Mouse (Mus musculus): ENCODE data around the gene Irgq.

Gene Irgq

GRCm38 (mm10) chr7:24546634-24547389, 16.3 kb downstream of the Irgq start:
- peak; percentile 99 for DNase-seq (ENCODE audit: low spot score)

- DNase-seq (ENCODE audit: low spot score), result no peak
These were observed 17.1 kb downstream of the Irgq start for GRCm38 (mm10) chr7:24547534-24548036.

- no peak for DNase-seq (ENCODE audit: low spot score)
These were observed 21.7 kb downstream of the Irgq start for GRCm38 (mm10) chr7:24551985-24552759.

DNA sequence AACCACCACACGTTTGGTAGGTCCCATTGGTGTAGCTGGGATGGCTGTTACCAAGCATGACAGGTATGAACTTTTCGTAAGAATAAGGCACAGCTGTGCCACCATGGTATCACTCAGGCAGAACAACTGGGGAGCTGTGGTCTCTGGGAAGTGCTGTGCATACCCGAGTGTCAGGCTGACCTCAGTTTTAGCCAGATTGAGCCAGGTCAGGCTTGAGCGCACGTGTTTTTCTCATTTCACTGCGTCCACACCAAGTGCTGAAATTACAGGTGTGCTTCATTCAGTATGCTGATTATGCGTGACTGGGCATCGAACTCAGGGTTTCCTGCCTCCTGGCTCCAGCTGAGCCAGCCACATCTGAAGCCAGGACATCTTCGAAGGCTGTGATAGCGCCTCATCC, 25.3 kb downstream of the Irgq start:
- no peak for DNase-seq (ENCODE audit: low spot score)

- DNase-seq (ENCODE audit: low spot score), result no peak
These were observed 31.0 kb downstream of the Irgq start for GRCm38 (mm10) chr7:24561450-24561849.

- DNase-seq (ENCODE audit: low spot score), result no peak
These were observed 32.8 kb downstream of the Irgq start for GRCm38 (mm10) chr7:24563191-24563836.

DNA sequence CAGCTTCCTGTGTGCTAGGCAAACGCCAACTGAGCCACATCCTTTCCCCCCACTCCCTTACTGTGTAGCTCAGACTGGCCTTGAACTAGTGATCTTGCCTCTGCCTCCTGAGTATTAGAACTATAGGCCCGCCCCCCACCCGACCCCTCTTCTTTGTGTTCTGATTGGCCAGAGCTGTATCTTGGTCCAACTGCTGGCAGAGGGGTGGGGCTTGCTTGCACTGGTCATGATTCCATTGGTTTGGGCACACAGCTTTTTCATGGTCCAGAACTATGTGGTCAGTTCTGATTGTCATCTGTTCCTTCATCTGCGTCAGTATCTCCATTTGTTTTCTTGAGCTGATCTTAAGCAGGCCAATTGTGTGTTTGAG, 33.3 kb downstream of the Irgq start:
- DNase-seq (ENCODE audit: low spot score), result no peak

DNA sequence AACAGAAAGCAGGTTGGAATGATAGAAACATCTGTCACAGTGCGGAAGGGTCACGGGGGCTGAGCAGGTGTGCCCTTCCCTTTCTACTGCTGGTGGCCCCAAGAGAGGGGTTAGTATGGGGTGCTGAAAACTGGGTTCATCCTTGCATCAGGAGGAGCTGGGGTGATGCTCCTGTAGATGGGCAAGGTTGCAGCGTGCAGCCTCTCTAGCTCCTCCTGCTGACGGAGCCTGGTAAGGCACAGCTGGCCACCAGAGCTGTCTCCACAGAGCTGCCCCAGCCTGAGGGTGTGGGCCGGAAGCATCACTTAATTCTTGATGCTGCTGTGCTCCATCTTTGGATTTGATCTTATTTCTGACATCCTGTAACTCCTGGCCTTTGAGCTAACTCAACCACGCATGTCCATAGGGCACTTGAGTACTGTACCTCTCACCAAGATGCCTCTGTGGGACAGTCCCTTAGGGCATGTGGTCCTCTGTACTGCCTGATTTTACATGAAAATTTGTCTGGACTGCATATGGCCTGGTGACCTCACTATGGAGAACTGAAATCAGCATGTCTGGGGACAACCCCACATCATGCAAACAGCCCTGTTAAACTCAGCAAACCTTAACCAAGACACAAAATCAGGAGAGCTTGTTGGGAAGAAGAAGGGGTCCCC, 34.2 kb downstream of the Irgq start:
- DNase-seq (ENCODE audit: low spot score), result peak; percentile 69

DNA sequence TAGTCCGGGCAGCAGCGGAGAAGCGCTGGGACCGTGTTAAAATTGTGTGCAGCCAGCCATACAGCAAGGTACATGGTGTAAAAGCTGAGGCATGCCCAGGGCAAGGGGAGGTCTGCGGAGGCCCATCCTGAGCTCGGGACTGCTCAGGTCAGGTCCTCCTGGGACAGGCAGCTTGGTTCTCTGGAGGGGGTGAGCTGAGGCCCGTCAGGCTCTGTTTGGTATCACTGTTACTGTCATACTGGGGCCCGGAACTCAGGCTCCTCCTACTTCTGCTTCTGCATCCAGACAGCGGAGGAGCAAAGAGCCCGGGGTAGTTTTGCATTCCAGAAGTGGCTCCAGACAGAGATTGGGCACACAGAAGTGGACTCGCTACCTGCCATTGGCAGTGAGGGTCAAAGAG, 35.1 kb downstream of the Irgq start:
- no peak for DNase-seq (ENCODE audit: low spot score)

GRCm38 (mm10) chr7:24566206-24566605, 35.7 kb downstream of the Irgq start:
- no peak for DNase-seq (ENCODE audit: low spot score)

GRCm38 (mm10) chr7:24568512-24568911, 38.0 kb downstream of the Irgq start:
- DNase-seq (ENCODE audit: low spot score), result no peak

DNA sequence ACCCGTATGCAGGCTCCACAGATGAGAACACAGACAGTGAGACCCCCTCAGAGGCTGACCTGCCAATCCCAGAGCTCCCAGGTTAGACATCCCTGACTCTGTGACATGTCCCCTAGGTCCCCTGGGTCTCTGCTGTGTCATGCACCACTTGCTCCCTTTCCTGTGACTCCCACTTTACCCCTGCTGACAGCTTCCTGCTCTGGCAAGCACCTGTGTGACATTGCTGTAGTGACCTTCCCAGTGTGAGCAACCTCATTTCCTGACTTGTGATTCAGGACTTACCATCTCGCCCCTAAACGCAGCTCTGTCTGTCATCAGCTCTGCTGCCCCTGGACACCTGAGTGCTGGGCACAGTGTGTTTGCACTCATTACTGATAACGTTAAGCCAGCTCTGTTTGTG, 40.6 kb downstream of the Irgq start:
- no peak for DNase-seq (ENCODE audit: low spot score)

DNA sequence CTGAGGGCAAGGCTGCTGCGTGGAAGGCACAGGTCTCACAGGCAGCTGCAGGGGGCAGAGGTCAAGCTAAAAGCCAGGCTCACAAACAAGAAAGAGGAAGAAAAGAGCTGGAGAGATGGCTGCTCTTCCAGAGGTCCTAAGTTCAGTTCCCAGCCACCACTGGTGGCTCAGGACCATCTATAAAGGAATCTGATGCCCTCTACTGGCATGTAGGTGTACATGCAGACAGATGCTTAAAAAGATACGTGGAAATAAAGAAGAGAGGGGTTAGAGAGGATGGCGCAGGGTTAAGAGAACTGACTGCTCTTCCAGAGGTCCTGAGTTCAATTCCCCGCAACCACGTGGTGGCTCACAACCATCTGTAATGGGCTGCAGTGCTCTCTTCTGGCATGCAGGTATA, 42.0 kb downstream of the Irgq start:
- no peak for DNase-seq (ENCODE audit: low spot score)

DNA sequence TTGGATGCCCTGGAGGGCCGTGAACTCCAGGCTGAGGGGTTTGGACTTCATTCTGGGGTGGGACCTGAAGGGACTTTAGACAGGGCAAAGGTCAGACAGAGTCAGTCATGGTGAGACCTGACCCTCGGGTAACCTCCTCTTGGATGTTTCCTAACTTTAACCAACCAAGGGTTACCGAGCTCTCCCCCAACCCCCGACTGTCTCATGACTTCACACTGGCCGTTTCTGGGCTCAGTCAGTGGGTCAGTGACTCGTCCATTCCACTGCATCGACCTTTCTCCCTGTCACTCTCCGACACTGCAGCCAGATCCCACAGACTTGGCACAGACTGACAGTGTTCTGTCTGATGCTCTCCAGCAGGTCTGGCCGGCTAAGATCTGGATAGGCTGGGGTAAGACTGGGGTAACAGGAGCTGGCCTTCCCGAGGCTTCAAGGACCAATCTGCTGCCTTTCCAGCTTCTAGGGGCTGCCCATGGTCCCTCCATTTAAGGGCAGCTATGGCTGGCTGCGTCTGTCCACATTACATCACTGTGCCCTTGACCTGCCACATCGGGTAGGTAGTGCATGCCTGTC, 43.8 kb downstream of the Irgq start:
- DNase-seq (ENCODE audit: low spot score), result no peak

DNA sequence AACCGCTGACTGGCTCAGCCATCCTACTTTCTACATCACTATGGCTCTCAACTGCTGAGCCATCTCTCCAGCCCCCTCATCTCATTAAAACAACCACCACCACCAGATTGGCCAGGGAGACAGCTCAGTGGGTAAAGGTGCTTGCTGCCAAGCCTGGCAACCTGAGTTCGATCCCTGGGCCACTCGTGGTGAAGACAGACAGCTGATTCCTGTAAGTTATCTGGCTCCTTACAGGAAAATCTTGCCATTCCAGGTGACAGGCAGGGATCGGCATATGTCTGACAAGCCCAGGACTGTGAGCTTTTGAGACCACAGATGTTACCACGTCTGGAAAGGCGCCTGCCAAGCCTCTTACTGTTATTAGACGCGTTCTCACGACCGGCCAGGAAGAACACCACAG, 47.3 kb downstream of the Irgq start:
- no peak for DNase-seq (ENCODE audit: low spot score)

DNA sequence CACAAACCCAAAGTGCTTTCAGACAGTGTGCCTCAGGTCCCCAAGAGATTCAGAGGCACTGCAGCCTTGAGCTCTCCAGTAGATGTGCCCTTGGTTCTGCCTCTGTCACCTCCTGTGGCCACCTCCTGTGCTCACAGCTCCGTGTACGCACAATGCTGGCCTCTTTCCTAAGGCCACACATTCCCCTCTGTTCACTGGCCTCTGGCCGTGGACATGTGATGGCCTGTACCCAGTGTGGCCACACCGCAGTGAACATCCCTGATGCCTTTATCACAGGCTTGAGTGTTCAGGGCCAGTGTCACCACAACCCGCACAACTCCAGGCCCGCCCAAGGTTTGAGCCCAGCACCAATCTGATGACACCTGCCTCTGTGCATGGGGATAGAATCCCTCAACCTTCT, 54.4 kb downstream of the Irgq start:
- no peak for DNase-seq (ENCODE audit: low spot score)

DNA sequence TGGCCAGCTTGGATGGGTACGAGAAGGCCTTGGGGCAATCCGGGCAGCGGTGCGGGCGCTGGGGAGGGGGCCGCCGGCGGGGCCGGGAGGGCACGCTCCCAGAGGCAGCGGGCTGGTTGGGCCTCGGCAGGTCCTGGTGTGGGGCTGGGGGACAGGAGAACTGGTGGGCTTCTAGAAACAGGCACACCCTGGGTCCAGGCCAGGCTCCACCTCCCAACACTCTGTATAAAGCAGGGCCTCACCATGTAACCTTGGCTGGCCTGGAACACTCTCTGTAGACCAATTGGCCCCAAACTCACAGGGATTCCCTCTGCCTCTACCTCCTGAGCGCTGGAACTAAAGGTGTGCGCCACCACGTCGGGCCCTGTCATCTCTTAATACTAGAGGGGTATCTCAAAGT, 55.5 kb downstream of the Irgq start:
- no peak for DNase-seq (ENCODE audit: low spot score)

DNA sequence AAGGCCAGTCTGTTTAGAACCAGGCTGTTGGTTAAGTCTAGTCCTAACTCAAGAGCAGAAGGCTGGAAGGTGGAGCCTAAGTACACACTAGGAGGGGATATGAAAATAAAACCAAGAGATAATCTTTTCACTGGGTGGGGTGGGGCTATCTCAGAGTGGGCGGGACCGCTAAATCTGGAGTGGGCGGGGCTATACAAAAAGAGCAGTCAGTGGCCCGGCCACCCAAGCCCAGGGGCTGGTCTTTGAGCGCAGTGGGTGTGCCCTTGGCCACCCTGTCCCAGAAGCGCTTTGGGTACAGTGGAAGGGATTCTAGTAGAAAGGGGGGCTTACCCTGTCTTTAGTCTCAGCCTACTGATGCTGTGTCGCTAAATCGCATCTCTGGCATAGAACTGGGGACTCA, 56.3 kb downstream of the Irgq start:
- DNase-seq (ENCODE audit: low spot score), result no peak

GRCm38 (mm10) chr7:24587330-24588105, 57.0 kb downstream of the Irgq start, which contains the start of the genes Ethe1 and Zfp575:
TSS of gene Ethe1 (plus strand) at chr7:24587543.
TSS of gene Zfp575 (minus strand) at chr7:24587641.
- peak; percentile 56 for DNase-seq (ENCODE audit: low spot score)
